Mouse (Mus musculus) bone marrow macrophage, adult 2 months (primary cell): Measurements from ENCODE around the gene Cops7b.

ENCODE experiments used
- CTCF ChIP-seq: IDR thresholded peaks from 2 replicates; pipeline ENCODE4 v1.5.1; 2012; ENCODE audit warnings: low read depth, mild to moderate bottlenecking, low read length, moderate library complexity
- POLR2A ChIP-seq: IDR thresholded peaks from 2 replicates; pipeline ENCODE4 v1.6.1; 2012; ENCODE audit warnings: mild to moderate bottlenecking, low read depth, low read length, borderline replicate concordance

DNA sequence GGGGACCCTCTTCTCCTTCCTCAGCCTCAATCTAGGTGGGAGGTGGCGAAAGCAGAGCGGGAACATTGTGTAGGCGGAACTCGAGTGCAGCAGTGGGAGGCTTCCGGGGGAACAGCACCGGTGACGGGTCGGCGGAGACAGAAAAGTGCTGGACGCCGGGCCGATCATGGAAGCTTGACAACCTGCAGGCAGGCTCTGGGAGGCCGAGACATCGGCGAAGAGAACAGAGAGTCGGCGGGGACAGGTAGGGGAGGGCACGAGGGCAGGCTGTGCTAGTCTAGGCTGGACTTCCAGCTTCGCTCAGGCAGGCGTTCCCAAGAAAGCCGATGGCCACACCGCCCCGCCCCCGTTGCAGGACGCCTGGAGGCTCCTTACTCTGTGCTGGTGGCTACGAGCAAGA is 4.3 kb downstream of the Cops7b start:
- TF ChIP-seq CTCF (no peak), POLR2A (no peak)
